Mouse (Mus musculus): ENCODE data around the gene Tnik.

Tnik gene

GRCm38 (mm10) chr3:28263002-28263947 lies at the start of gene Tnik:
Gene Tnik (plus strand): TSS chr3:28263214.
- in situ Hi-C loops (cut with MboI; ENCODE audit: low sequenced_read_pairs) = no loop called here

- in situ Hi-C loops (cut with MboI; ENCODE audit: low sequenced_read_pairs) = no loop called here
These were observed 48.1 kb upstream of the Tnik start for GRCm38 (mm10) chr3:28214886-28215311.

GRCm38 (mm10) chr3:28217001-28217400 lies 46.0 kb upstream of the Tnik start:
- in situ Hi-C loops (cut with MboI; ENCODE audit: low sequenced_read_pairs) = no loop called here

- in situ Hi-C loops (cut with MboI; ENCODE audit: low sequenced_read_pairs) = no loop called here
These were observed 43.5 kb upstream of the Tnik start for GRCm38 (mm10) chr3:28219533-28219932.

GRCm38 (mm10) chr3:28219964-28220363 lies 43.0 kb upstream of the Tnik start:
- in situ Hi-C loops (cut with MboI; ENCODE audit: low sequenced_read_pairs) = no loop called here

- in situ Hi-C loops (cut with MboI; ENCODE audit: low sequenced_read_pairs) = no loop called here
These were observed 38.3 kb upstream of the Tnik start for GRCm38 (mm10) chr3:28224437-28225356.

GRCm38 (mm10) chr3:28225357-28225905 lies 37.6 kb upstream of the Tnik start:
- in situ Hi-C loops (cut with MboI; ENCODE audit: low sequenced_read_pairs) = no loop called here

GRCm38 (mm10) chr3:28226181-28226580 lies 36.8 kb upstream of the Tnik start:
- in situ Hi-C loops (cut with MboI; ENCODE audit: low sequenced_read_pairs) = no loop called here

- in situ Hi-C loops (cut with MboI; ENCODE audit: low sequenced_read_pairs) = no loop called here
These were observed 34.1 kb upstream of the Tnik start for GRCm38 (mm10) chr3:28228930-28229329.

GRCm38 (mm10) chr3:28229503-28229902 lies 33.5 kb upstream of the Tnik start:
- in situ Hi-C loops (cut with MboI; ENCODE audit: low sequenced_read_pairs) = no loop called here

- in situ Hi-C loops (cut with MboI; ENCODE audit: low sequenced_read_pairs) = no loop called here
These were observed 30.1 kb upstream of the Tnik start for GRCm38 (mm10) chr3:28232885-28233284.

GRCm38 (mm10) chr3:28234179-28234578 lies 28.8 kb upstream of the Tnik start:
- in situ Hi-C loops (cut with MboI; ENCODE audit: low sequenced_read_pairs) = no loop called here

- in situ Hi-C loops (cut with MboI; ENCODE audit: low sequenced_read_pairs) = no loop called here
These were observed 26.3 kb upstream of the Tnik start for GRCm38 (mm10) chr3:28236689-28237088.

GRCm38 (mm10) chr3:28238136-28238535 lies 24.9 kb upstream of the Tnik start:
- in situ Hi-C loops (cut with MboI; ENCODE audit: low sequenced_read_pairs) = no loop called here

- in situ Hi-C loops (cut with MboI; ENCODE audit: low sequenced_read_pairs) = no loop called here
These were observed 20.5 kb upstream of the Tnik start for GRCm38 (mm10) chr3:28242561-28242960.

- in situ Hi-C loops (cut with MboI; ENCODE audit: low sequenced_read_pairs) = no loop called here
These were observed 18.6 kb upstream of the Tnik start for GRCm38 (mm10) chr3:28244244-28244890.

- in situ Hi-C loops (cut with MboI; ENCODE audit: low sequenced_read_pairs) = no loop called here
These were observed 14.6 kb upstream of the Tnik start for GRCm38 (mm10) chr3:28248255-28248957.

GRCm38 (mm10) chr3:28255711-28256110 lies 7.3 kb upstream of the Tnik start:
- in situ Hi-C loops (cut with MboI; ENCODE audit: low sequenced_read_pairs) = no loop called here

GRCm38 (mm10) chr3:28262371-28263001 lies 528 bp upstream of the Tnik start:
- in situ Hi-C loops (cut with MboI; ENCODE audit: low sequenced_read_pairs) = no loop called here
